Mouse (Mus musculus): ENCODE data around the gene Gm10354.
"Not testable (repeated sequence)": the region's sequence is repeated elsewhere in the genome, so short reads cannot be mapped to it uniquely, and the experiment has no call there.

The Gm10354 gene

DNA sequence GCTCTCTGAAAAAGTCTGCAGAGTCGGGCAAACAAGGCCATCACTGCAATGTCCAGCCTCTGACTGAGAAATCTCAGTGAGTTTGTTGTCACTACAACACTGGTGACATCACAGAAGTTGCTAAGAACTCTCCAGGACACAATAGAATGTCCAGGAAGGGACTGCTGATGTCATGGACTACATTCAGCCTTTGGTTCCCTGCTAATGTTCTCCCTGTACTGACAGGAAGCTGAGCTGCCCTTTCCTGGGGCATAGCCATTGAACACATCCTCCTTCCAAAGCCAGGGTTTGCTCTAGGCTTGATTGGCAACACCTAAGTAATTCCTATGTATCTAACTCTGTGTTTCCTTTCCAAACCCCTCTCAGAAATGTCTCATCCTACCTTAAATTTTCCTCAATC, at the start of gene Gm10354:
Gene Gm10354, minus strand, starts transcription at position 101 of the 400 bp plus-strand sequence.
- DNase-seq (ENCODE audit: extremely low read depth, insufficient read length, low spot score) = not testable (repeated sequence)

DNA sequence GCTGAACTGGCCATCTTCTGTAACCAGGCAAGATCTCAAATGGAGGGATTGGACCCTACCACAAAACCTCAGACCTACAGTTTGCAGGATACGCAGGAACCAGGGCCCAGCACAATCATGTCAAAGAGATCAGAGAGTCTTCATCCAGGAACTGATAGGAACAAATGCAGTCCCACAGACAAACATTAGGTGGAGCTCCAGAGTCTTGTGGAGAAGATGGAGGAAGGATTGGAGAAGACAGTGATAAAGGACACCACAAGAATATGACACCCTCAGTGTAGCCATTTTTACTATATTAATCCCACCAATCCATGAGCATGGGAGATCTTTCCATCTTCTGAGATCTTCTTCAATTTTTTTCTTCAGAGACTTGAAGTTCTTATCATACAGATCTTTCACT, 45.6 kb upstream of the Gm10354 start:
- DNase-seq (ENCODE audit: extremely low read depth, insufficient read length, low spot score) = not testable (repeated sequence)

DNA sequence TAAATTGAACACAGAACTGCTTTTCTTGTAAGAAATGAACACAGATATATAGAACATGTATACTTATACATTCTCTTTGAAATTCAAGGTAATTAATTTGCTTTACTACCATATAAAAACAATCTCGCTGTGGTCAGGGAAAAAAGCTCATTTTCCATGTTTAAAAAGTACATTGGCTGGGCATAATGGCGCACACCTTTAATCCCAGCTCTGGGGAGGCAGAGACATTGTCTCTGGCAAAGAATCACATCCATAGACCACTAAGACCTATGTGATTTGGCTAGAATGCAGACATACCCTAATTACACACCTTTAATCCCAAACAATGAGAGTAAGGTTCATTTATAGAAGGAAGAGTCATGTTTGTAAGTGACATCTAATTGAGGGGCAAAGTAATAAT, 41.3 kb upstream of the Gm10354 start:
- DNase-seq (ENCODE audit: extremely low read depth, insufficient read length, low spot score) = not testable (repeated sequence)

DNA sequence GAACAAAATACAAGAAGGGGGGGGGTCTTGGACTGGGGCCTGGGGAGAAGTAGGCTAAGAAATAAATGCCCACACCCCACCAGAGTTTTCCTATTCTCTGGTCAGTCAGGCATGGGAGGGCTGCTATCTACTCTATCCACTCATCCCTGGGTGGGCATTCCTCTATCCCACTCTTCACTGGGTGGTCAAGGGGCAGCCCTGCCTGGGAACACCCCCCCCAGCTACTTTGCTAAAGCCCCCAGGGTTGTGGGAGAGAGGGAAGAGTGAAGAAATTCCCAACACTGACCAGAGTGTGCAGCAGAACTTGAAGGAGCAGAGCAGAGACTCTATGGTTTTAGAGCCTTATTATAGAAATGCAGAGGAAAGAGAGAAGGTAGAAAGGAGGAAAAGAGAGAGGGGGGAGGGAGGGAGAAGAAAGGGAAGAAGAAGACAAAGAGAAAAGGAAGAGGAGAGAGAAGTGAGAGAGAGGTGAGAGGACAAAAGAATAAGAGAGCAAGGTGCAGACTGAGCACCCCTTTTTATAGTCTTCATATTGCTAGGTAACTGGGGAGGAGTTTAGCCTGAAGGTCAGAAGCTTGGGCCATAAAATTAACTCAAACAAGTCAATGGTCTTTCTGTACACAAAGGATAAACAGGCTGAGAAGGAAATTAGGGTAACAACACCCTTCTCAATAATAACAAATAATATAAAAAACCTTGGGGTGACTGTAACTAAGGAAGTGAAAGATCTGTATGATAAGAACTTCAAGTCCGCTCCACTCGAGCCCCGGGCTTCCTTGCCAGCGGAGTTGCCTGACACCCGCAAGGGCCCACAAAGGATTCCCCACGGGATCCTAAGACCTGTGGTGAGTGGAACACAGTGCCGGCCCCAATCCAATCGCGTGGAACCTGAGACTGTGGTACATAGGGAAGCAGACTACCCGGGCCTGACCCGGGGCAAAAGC, 32.2 kb upstream of the Gm10354 start:
- DNase-seq (ENCODE audit: extremely low read depth, insufficient read length, low spot score) = not testable (repeated sequence)

DNA sequence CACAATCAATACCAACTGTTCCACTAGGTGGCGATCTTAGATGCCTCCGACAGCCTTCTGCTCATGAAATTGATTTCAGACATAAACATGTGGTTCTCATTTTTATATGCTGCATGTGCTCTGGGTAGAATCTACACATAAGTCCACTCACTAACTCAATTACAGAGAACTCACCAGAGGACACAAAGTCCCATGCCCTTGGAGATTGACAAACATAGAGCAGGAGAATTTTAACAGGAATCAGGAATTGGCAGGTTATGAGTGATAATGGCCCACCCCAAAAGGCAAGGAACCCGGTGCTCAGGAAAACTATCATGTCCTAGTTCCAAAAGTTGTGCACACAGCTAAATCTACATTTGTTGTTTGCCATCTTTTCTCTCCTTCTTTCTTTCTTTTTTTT, 28.2 kb upstream of the Gm10354 start:
- DNase-seq (ENCODE audit: extremely low read depth, insufficient read length, low spot score) = not testable (repeated sequence)

DNA sequence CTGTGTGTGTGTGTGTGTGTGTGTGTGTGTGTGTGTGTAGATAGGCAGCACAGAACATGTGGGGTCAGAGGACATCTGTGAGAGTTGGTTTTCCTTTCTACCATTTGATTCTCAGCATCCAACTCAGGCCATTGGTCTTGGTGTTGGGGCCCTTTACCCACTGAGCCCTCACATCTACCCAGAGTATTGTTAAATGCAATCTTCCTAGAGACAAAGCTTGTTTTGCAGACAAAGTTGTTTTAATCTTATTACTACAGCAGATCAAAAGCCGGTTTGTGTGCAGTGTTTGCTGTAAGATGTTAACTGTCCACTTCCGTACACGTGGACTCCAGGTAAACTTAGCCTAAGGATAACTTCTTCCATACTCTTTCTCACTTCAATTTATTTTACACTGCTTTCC, 27.6 kb upstream of the Gm10354 start:
- not testable (repeated sequence) for DNase-seq (ENCODE audit: extremely low read depth, insufficient read length, low spot score)

DNA sequence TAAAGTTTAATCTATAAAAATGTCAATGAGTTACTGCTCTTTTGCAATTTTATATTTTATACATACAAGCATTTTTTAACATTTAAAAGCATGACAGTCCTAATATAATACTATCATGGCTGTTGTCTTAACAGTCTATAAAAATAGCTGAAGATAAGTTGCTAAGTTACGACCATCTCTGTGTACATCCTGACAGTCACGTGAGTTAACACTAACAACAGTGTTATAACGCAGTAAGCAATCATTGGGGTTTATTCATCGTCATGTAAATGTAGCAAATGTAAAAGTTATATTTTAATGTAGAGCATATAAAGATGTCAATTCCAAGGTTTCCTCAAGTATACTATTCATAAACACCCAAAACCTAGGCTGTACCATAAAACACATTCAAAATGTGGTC, 26.8 kb upstream of the Gm10354 start:
- not testable (repeated sequence) for DNase-seq (ENCODE audit: extremely low read depth, insufficient read length, low spot score)

DNA sequence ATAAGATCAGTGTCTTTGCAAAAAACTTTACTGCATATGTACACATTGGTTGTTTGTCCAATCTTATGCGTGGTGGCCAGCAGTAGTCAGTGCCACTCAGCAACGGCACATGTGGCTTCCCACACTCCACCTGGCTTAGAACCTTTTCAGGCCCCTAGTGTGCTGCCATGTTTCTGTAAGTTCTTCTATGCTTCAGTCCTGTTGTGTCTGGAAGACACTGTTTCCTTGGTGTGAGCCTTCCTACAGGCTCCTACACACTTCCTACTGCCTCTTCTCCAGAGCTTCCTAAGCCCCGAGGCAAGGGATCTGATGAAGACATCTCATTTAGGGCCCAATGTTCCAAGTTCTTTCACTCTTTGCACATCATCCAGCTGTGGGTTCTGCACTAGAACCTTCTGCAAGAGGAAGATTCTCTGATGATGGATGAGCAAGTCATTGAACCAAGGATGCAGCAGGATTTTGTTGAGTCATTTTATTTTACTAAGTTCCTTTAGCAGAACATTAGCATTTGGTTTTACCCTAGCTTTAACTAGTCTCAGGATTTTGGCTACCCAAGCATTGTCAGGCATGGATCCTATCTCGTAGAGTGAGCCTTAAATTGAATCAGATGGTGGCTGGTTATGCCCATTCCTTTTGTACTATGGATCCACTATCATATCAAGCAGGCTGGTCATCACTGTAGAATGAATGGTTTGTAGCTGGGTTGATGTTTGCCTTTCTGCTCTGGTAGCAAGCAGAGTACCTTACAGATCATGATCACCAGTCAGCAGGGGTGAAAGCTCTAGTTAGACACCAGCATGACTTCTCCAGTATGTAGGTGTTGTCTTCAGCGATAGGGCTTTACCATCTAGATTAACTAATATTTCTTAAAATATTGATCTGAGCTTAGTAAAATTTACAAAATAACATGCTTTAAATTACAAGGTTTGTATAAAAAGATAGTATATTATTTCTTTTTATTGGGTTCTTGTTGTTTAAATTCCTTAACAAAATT, 26.1 kb upstream of the Gm10354 start:
- not testable (repeated sequence) for DNase-seq (ENCODE audit: extremely low read depth, insufficient read length, low spot score)

DNA sequence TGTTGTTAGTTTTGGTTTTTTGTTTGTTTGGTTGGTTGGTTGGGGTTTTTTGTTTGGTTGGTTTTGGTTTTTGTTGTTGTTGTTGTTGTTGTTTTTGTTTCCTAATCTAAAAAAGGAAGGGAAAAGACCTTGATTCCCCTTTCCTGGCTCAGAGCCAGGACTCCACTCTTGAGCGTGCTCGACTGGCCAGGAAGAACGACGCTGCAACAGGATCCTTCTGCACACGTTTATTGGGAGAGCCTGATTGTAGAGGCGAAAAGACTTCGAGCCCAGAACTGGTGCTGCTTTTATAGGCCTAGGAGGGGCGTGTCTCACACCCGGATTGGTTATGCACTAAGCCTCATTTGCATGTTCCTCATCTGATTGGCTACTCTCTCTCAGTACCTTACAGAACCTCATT, 19.3 kb upstream of the Gm10354 start:
- DNase-seq (ENCODE audit: extremely low read depth, insufficient read length, low spot score) = not testable (repeated sequence)

DNA sequence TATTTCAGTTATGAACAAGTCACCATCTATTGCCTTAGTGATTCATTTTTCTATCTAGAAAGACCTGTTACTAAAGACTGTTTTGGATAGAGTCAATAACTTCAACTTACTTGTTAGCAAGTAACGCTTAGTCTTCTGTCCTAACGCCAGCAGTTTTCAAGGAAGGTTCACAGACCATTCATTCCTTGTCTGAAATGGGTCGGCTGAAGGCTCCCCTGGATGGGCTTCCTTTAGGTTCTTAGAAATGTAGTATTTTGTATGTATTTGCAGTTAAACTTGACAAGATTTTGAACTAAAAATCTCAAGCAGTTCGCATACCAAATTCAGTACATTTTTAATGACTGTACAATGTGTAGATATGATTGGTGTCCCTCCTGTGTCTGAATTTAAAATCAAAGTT, 18.8 kb upstream of the Gm10354 start:
- not testable (repeated sequence) for DNase-seq (ENCODE audit: extremely low read depth, insufficient read length, low spot score)

DNA sequence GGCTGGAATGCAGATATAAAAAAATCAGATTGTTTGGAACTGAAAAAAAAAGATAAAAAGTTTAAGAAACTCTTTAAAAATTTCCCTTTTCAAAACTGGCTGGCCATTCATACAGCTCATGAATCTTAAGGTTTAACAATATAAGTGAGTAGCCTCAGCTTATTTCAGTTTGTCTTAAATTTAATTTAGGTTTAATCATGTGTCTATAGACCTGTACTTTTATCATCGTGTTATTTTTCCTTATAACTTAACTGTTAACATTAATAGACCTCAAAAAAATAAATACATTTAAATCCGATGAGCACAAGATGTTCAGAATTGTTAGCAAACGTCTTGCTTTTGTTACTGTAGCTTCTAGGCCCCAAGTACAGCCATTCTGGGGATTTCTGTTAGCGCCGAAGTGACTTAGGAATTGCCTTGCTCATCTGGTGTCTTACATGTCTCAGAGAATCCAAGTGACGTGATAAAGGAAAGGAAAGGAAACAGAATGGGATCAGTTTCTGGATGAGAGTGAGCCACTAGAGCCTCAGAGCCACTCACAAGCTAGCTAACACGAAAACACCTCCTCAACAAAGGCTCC, 18.0 kb upstream of the Gm10354 start:
- DNase-seq (ENCODE audit: extremely low read depth, insufficient read length, low spot score) = not testable (repeated sequence)

DNA sequence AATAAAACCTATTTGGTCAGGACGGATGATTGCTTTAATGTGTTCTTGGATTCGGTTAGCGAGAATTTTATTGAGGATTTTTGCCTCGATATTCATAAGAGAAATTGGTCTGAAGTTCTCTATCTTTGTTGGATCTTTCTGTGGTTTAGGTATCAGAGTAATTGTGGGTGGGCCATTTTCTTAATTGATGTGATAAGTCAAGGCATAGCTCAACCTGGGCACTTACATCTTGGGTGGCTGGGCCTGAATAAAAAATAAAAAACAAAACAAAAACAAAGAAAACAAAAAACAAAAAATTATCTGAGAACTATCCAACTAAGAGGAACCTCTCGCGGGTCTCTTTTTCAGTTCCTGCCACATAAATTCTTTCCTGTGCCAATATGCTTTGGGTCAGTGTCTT, 15.4 kb upstream of the Gm10354 start:
- DNase-seq (ENCODE audit: extremely low read depth, insufficient read length, low spot score) = not testable (repeated sequence)

DNA sequence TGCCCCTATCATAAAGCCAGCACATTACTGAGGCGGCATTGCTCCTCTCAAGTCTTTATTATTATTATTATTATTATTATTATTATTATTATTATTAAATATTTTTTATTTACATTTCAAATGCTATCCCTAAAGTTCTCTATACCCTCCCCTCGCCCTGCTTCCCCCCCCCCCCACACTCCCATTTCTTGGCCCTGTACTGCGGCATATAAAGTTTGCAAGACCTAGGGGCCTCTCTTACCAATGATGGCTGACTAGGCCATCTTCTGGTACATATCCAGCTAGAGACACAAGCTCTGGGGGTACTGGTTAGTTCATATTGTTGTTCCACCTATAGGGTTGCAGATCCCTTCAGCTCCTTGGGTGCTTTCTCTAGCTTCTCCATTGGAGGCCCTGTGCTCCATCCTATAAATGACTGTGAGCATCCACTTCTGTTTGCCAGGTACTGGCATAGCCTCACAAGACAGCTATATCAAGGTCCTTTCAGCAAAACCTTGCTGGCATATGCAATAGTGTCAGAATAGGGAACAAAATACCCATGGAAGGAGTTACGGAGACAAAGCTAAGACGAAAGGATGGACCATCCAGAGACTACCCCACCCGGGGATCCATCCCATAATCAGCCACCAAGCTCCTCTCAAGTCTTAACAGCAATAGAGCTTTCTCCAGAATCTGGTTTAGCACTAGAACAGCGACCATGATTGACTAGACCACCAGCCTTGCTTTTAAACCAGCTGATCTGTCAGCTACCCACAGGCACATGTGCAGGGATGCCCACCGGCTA, 11.8 kb upstream of the Gm10354 start:
- not testable (repeated sequence) for DNase-seq (ENCODE audit: extremely low read depth, insufficient read length, low spot score)

DNA sequence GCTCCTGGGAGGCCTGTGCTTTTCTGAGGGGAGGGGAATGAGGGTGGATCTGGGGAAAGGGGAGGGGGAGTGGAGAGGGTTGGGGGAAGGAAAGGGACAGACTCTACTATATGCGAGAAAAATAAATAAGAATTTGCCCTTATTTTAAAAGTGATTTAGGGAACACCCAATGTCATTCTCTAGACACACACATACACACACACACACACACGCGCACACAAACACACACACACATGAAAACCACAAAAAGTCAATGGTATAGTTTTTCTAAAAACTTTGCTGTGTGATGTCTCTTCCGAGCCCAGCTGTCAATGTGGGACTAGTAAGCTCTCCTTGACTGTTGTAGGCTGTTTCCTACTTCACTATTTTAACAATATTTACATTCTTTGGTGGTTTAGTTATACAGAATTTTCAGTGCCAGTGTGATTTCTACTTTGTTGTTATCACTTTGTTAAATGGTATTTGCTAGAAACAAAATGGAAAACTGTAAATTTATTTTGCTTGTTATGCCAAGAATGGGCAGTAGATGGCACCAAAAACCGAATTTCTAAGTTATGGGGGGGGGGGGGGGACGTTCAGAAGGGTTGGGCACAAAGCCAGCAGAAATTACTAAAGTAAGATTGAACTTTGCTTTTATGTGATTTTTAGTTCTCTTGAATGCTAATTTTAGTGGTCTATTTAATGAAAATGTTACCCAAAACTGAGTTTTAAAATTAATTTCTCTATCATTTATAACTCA, 8.1 kb upstream of the Gm10354 start:
- not testable (repeated sequence) for DNase-seq (ENCODE audit: extremely low read depth, insufficient read length, low spot score)

DNA sequence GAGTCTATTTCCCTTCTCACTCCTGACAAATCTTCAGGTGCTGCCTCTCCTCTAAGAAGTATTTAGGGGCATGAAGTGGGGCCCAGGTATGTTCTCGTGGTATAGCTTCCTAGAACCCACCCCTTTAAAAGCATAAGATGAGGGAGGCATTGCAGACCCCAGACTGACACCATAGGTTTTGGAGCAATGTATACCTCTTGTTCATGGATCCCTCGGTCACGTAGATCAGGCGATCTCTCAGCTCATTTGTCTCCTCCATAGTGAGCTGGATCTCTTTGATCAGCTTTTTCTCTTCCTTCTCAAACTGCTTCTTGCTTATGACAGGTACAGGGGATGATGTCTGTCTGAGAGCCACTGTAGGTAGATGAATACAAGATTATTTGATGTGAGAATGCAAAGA, 1.4 kb downstream of the Gm10354 start:
- DNase-seq (ENCODE audit: extremely low read depth, insufficient read length, low spot score) = not testable (repeated sequence)

DNA sequence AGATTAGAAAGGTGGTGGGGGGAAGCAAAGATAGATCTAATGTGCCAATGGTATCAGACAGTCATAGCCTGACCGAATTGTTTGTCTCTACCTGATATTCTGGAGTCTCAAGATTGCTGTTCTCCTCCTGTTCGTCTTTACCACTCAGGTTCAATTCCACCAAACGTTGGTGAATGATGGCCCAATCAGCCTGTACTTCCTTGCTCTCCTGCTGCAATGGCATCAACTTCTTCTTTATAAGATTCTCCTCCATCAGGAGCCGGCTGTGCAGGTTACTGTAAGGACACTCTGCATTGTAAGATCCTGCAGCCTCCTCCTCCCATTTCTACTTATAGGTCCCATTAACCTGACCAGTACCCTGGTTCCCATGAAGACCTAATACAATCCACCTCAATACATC, 3.4 kb downstream of the Gm10354 start:
- not testable (repeated sequence) for DNase-seq (ENCODE audit: extremely low read depth, insufficient read length, low spot score)

DNA sequence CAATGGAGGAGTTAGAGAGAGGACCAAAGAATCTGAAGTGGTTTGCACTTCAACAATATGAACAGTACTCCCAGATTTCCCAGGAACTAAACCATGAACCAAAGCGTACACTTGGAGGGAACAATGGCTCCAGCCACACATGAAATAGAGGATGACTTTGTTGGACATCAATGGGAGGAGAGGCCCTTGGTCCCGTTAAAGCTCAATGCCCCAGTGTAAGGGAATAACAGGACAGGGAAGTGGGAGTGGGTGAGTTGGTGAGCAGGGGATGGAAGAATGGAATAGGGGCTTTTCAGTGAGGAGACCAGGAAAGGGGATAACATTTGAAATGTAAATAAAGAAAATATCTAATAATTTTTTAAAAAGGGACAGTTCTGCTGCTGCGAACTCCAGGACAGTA, 5.9 kb downstream of the Gm10354 start:
- not testable (repeated sequence) for DNase-seq (ENCODE audit: extremely low read depth, insufficient read length, low spot score)

DNA sequence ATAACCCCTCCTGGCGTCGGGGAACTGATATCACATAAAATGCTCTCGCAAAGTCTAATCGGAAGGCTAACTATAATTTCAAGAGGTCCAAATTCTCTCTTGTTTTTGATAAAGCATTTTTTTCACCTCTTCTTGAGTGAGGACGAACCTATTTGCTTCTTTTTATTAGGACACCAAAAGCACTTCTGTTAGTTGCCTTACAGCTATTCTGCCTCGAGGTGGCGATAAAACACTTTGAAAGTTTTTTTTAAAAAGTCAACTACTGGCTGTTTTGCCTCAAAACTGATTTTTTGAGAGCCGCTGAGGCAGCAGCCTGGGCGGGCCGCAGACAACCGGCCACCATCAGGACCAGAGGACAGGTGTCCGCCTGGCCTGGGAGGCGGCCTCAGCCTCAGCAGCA, 14.9 kb downstream of the Gm10354 start:
- DNase-seq (ENCODE audit: extremely low read depth, insufficient read length, low spot score) = not testable (repeated sequence)

DNA sequence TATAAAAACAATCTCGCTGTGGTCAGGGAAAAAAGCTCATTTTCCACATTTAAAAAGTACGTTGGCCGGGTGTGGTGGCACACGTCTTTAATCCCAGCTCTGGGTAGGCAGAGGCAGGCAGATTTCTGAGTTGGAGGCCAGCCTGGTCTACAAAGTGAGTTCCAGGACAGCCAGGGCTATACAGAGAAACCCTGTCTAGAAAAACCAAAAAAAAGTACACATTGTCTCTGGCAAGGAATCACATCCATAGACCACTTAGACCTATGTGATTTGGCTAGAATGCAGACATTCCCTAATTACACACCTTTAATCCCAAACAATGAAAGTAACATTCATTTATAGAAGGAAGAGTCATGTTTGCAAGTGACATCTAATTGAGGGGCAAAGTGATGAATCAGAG, 17.2 kb downstream of the Gm10354 start:
- not testable (repeated sequence) for DNase-seq (ENCODE audit: extremely low read depth, insufficient read length, low spot score)

All from 3134 (cell line).